Mouse (Mus musculus) small intestine, adult 2 months (tissue): ENCODE results near the gene Far1. TPM values are rescaled to one million over a fixed set of nuclear protein-coding genes. Genes with fewer than 3 reads are reported as not detected.

ENCODE experiments used
- H3K27ac ChIP-seq: fragments of 200-500 bp; 2 replicates; pipeline ENCODE4 v1.5.1; 2012; ENCODE audit warnings: low read depth, low read length, control low read depth, inconsistent platforms; ENCODE audit not compliant: insufficient read depth
- H3K27me3 ChIP-seq: fragments of 200-500 bp; 2 replicates; pipeline ENCODE4 v1.6.1; 2012; ENCODE audit warnings: mild to moderate bottlenecking, moderate library complexity, low read length, inconsistent platforms; ENCODE audit not compliant: control insufficient read depth, insufficient read depth
- H3K36me3 ChIP-seq: fragments of 200-500 bp; 2 replicates; pipeline ENCODE4 v1.6.1; 2012; ENCODE audit warnings: mild to moderate bottlenecking, low read length, control low read depth, inconsistent platforms; ENCODE audit not compliant: control insufficient read depth, insufficient read depth
- H3K4me1 ChIP-seq: fragments of 200-500 bp; 2 replicates; pipeline ENCODE4 v1.6.1; 2012; ENCODE audit warnings: low read length, inconsistent platforms, mixed read lengths; ENCODE audit not compliant: control insufficient read depth, insufficient read depth, insufficient read length
- H3K4me3 ChIP-seq: fragments of 200-500 bp; 2 replicates; pipeline ENCODE4 v1.5.1; 2012; ENCODE audit warnings: low read depth, mild to moderate bottlenecking, control low read depth, inconsistent platforms, low read length, moderate library complexity
- CTCF ChIP-seq: fragments of 200-500 bp; IDR thresholded peaks from 2 replicates; pipeline ENCODE4 v1.5.1; 2012; ENCODE audit warnings: low read depth, mild to moderate bottlenecking, control low read depth, inconsistent platforms, low read length, moderate library complexity, mixed read lengths; ENCODE audit not compliant: insufficient replicate concordance, insufficient read length; ENCODE audit errors: extremely low read depth
- POLR2A ChIP-seq: fragments of 200-500 bp; IDR thresholded peaks from 2 replicates; pipeline ENCODE4 v1.6.1; 2012; ENCODE audit warnings: low read depth, mild to moderate bottlenecking, control low read depth, inconsistent platforms, low read length, moderate library complexity
- WGBS: fragments of 180-500 bp; shearing (Covaris S2); methylation state at CpG from one replicate; pipeline ENCODE4 v1.1.7; 2018; 5-methylcytosine and 5-hydroxymethylcytosine counted together
- polyA plus RNA-seq: library from polyadenylated mRNA; depleted of rRNA; stranded (reverse); fragments of >200 nt; gene quantifications from 2 replicates; pipeline ENCODE4 v1.2.3, GENCODE M21; 2012

Far1 gene
- polyA plus RNA-seq, 1 experiment, result 0.51 TPM

GRCm38 (mm10) chr7:113571121-113571520 lies 57.5 kb downstream of the Far1 start:
- H3K4me1 ChIP-seq, result no peaks in the 10 kb centered on the region
- no peak overlapping the region for H3K27ac ChIP-seq
- no peaks in the 10 kb centered on the region for H3K27me3 ChIP-seq
- 77% methylated on average over 6 of the region's 6 CpGs for WGBS
- 0 out of 2 replicates have a peak, but pooled peaks cover 1% of the 10 kb centered on the region for H3K36me3 ChIP-seq
- no peak overlapping the region for H3K4me3 ChIP-seq
- no peak for TF ChIP-seq POLR2A
- no peak for TF ChIP-seq CTCF

GRCm38 (mm10) chr7:113572741-113573140 lies 59.1 kb downstream of the Far1 start:
- Histone ChIP-seq H3K27ac (no peak overlapping the region), H3K27me3 (no peaks in the 10 kb centered on the region), H3K4me1 (no peaks in the 10 kb centered on the region), H3K4me3 (no peak overlapping the region), H3K36me3 (no peaks in the 10 kb centered on the region)
- 51% methylated on average over 2 of the region's 2 CpGs for WGBS
- TF ChIP-seq POLR2A (no peak), CTCF (no peak)

DNA sequence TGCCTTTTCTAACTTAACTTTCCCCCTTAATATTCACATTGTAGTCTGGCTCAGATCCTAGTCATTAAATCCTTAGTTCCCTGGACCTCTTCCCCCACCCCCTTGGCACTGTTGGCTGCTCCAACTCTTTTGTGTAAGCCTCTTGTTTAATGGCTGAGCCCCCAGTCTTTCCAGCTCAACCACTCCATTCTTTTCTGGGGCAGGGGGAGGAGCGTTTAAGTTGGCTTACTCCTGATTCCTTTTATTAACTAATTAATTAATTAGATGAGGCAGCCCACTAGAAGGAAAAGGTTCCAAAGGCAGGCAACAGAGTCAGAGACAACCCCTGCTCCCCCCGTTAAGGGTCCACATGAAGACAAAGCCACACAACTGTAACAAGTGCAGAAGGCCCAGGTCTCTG lies 68.5 kb downstream of the Far1 start:
- Histone ChIP-seq H3K27me3 (no peaks in the 10 kb centered on the region), H3K36me3 (no peaks in the 10 kb centered on the region), H3K27ac (no peak overlapping the region), H3K4me3 (no peak overlapping the region), H3K4me1 (no peaks in the 10 kb centered on the region)
- TF ChIP-seq CTCF (no peak), POLR2A (no peak)
- WGBS, result 95% methylated on average over 2 of the region's 2 CpGs

GRCm38 (mm10) chr7:113589211-113589610 lies 75.6 kb downstream of the Far1 start:
- no peak for TF ChIP-seq CTCF
- TF ChIP-seq POLR2A, result no peak
- WGBS, result 96% methylated on average over 2 of the region's 2 CpGs
- Histone ChIP-seq H3K4me3 (no peak overlapping the region), H3K4me1 (no peaks in the 10 kb centered on the region; the same call in 1 of the 2 replicates), H3K27ac (no peak overlapping the region), H3K36me3 (no peaks in the 10 kb centered on the region), H3K27me3 (no peaks in the 10 kb centered on the region)

DNA sequence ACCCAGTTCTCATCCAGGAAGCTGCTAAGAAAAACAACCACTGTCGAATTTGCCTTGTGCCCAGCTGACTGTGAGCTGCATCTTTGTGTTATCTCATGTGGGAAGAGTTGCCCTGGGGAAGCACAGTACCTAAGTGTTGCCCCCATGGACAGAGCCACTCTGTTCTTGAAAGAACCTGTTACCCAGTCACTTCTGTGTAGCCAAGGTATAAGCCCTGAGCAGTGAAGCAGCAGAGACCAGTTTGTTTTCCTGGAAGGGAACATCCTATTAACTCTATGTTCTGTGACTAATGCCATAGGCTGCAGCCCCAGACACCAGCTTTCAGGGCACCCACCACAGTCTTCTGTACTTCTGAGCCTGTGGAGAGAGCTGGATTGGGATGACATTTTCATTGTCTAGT lies 76.7 kb downstream of the Far1 start:
- Histone ChIP-seq H3K27ac (no peak overlapping the region), H3K4me1 (no peaks in the 10 kb centered on the region; the same call in 1 of the 2 replicates), H3K4me3 (no peak overlapping the region), H3K36me3 (no peaks in the 10 kb centered on the region), H3K27me3 (no peaks in the 10 kb centered on the region)
- TF ChIP-seq CTCF (no peak), POLR2A (no peak)
- 16% methylated on average over 1 of the region's 1 CpGs for WGBS

- no peaks in the 10 kb centered on the region for H3K27me3 ChIP-seq
- 30% methylated on average over 1 of the region's 1 CpGs for WGBS
- TF ChIP-seq CTCF (no peak), POLR2A (no peak)
- no peaks in the 10 kb centered on the region; the same call in 1 of the 2 replicates for H3K4me1 ChIP-seq
- H3K4me3 ChIP-seq, result no peak overlapping the region
- H3K36me3 ChIP-seq, result no peaks in the 10 kb centered on the region
- no peak overlapping the region for H3K27ac ChIP-seq
Measured at GRCm38 (mm10) chr7:113591084-113591483, 77.5 kb downstream of the Far1 start.

- Histone ChIP-seq H3K27ac (no peak overlapping the region), H3K4me3 (no peak overlapping the region), H3K27me3 (no peaks in the 10 kb centered on the region), H3K36me3 (no peaks in the 10 kb centered on the region), H3K4me1 (no peaks in the 10 kb centered on the region; the same call in 1 of the 2 replicates)
- TF ChIP-seq POLR2A (no peak), CTCF (no peak)
- WGBS, result 72% methylated on average over 9 of the region's 9 CpGs
Measured at GRCm38 (mm10) chr7:113591557-113592354, 78.1 kb downstream of the Far1 start.

DNA sequence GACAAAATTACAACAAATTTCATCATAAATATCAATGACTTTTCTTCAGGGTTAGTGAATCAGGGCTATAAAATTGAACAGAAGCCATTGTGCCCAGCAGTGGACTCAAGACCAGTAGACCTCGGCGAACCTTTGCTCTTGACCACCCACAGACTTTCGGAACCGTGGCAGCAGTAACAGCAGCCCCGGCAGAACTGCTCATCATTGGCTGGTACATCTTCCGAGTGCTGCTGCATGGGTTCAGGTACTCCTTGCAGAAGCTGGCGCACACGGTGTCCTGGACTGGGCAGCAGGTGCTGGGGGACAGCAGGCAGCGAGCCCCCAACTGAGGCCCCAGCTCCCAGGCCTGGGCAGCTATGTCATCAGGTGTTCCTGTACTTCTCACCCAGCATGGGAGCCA lies 79.1 kb downstream of the Far1 start:
- Histone ChIP-seq H3K27me3 (no peaks in the 10 kb centered on the region), H3K4me1 (no peaks in the 10 kb centered on the region; the same call in 1 of the 2 replicates), H3K27ac (no peak overlapping the region), H3K36me3 (no peaks in the 10 kb centered on the region), H3K4me3 (no peak overlapping the region)
- TF ChIP-seq CTCF (no peak), POLR2A (no peak)
- WGBS, result 93% methylated on average over 9 of the region's 9 CpGs
